Mouse (Mus musculus): ENCODE results near the gene Dlg2. TPM values are rescaled to one million over a fixed set of nuclear protein-coding genes. Genes with fewer than 3 reads are reported as not detected.
A peak's percentile ranks its signal among the peaks of the same experiment; 100 is the strongest.

Gene Dlg2
- total RNA-seq, 2 experiments from 2014 or later = 0.97 to 1.1 TPM

GRCm38 (mm10) chr7:92123276-92123675, 1646.8 kb downstream of the Dlg2 start:
- no peak for ATAC-seq (replicated peaks; ENCODE audit: poor library complexity, severe bottlenecking)

- ATAC-seq (replicated peaks; ENCODE audit: poor library complexity, severe bottlenecking) = no peak
These were observed 1649.4 kb downstream of the Dlg2 start for GRCm38 (mm10) chr7:92125886-92126285.

GRCm38 (mm10) chr7:92134301-92134700, 1657.8 kb downstream of the Dlg2 start:
- ATAC-seq (replicated peaks; ENCODE audit: poor library complexity, severe bottlenecking) = no peak

- no peak for ATAC-seq (replicated peaks; ENCODE audit: poor library complexity, severe bottlenecking)
These were observed 1659.2 kb downstream of the Dlg2 start for GRCm38 (mm10) chr7:92135624-92136023.

GRCm38 (mm10) chr7:92140051-92140817, 1663.8 kb downstream of the Dlg2 start:
- ATAC-seq (replicated peaks; ENCODE audit: poor library complexity, severe bottlenecking) = no peak

- ATAC-seq (replicated peaks; ENCODE audit: poor library complexity, severe bottlenecking) = no peak
These were observed 1671.0 kb downstream of the Dlg2 start for GRCm38 (mm10) chr7:92147499-92147898.

- ATAC-seq (replicated peaks; ENCODE audit: poor library complexity, severe bottlenecking) = peak; percentile 95
These were observed 1674.3 kb downstream of the Dlg2 start for GRCm38 (mm10) chr7:92150768-92151167.

- no peak for ATAC-seq (replicated peaks; ENCODE audit: poor library complexity, severe bottlenecking)
These were observed 1678.1 kb downstream of the Dlg2 start for GRCm38 (mm10) chr7:92154603-92155002.

- ATAC-seq (replicated peaks; ENCODE audit: poor library complexity, severe bottlenecking) = no peak
These were observed 1686.7 kb downstream of the Dlg2 start for GRCm38 (mm10) chr7:92163150-92163549.

- no peak for ATAC-seq (replicated peaks; ENCODE audit: poor library complexity, severe bottlenecking)
These were observed 1687.8 kb downstream of the Dlg2 start for GRCm38 (mm10) chr7:92164316-92164715.

- ATAC-seq (replicated peaks; ENCODE audit: poor library complexity, severe bottlenecking) = no peak; the same call in 1 of the 2 replicates
These were observed 1688.5 kb downstream of the Dlg2 start for GRCm38 (mm10) chr7:92164875-92165518.

- ATAC-seq (replicated peaks; ENCODE audit: poor library complexity, severe bottlenecking) = no peak
These were observed 1703.6 kb downstream of the Dlg2 start for GRCm38 (mm10) chr7:92180029-92180428.

- ATAC-seq (replicated peaks; ENCODE audit: poor library complexity, severe bottlenecking) = peak; percentile 63
These were observed 1704.4 kb downstream of the Dlg2 start for GRCm38 (mm10) chr7:92180591-92181587.

- ATAC-seq (replicated peaks; ENCODE audit: poor library complexity, severe bottlenecking) = peak; percentile 54
These were observed 1705.6 kb downstream of the Dlg2 start for GRCm38 (mm10) chr7:92181959-92182612.

GRCm38 (mm10) chr7:92184371-92185059, 1708.0 kb downstream of the Dlg2 start:
- ATAC-seq (replicated peaks; ENCODE audit: poor library complexity, severe bottlenecking) = no peak

- no peak for ATAC-seq (replicated peaks; ENCODE audit: poor library complexity, severe bottlenecking)
These were observed 1709.9 kb downstream of the Dlg2 start for GRCm38 (mm10) chr7:92186341-92186740.

- no peak for ATAC-seq (replicated peaks; ENCODE audit: poor library complexity, severe bottlenecking)
These were observed 1712.7 kb downstream of the Dlg2 start for GRCm38 (mm10) chr7:92189149-92189548.

GRCm38 (mm10) chr7:92196004-92196403, 1719.5 kb downstream of the Dlg2 start:
- ATAC-seq (replicated peaks; ENCODE audit: poor library complexity, severe bottlenecking) = no peak

GRCm38 (mm10) chr7:92197621-92198020, 1721.1 kb downstream of the Dlg2 start:
- no peak for ATAC-seq (replicated peaks; ENCODE audit: poor library complexity, severe bottlenecking)

Measured in granulocyte monocyte progenitor cell, adult 5-6 weeks (primary cell).